Mouse (Mus musculus) spleen, postnatal 10 days (tissue): ENCODE results near the gene BC048562.

Experiments
- DNase-seq, 2 experiments: peaks; one replicate each; pipeline ENCODE4 v3.0.0; 2021 to 2022; ENCODE audit warnings: low spot score in 2 of 2

Gene BC048562

GRCm38 (mm10) chr9:108436182-108436581, at the start of gene BC048562:
Gene BC048562 (plus strand): TSS chr9:108436482.
- DNase-seq = no peak

DNA sequence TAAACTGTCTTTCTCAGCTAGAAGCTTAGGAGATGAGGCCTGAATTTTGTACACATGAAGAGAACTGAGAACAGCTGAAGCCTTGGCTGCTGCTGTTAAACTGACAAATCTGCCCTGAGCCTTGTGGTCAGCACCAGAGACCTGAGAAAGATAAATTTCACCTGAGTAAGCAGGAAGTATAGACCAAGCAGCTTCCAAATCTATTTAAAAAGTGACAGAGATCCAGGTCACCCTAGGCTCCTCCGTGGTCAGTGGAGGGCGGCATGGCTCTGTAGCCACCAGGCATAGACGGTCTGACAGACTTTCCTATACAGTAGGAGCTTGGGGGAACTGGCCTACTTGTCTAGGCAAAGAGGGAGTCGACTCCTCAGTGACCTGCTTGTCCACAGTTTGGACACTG, 49.5 kb upstream of the BC048562 start:
- no peak for DNase-seq

DNA sequence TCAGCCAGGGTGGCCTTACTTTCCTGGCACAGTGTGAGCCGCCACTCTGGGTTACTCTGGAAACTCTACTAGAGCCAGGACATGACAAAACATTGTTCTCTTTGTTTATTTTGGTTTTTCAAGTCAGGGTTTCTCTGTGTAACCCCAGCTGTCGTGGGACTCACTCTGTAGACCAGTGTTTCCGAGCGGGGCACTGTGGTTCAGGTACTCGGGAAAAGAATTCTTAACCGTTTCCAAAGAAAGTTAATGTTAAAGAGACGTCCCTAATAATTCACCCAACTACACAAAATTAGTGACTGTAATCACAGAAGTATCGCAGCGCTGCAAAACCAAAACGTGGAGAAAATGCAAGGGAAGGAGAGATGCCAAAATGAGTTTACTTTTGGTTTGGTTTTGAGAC, 47.7 kb upstream of the BC048562 start:
- DNase-seq = no peak

- no peak for DNase-seq
These were observed 47.1 kb upstream of the BC048562 start for GRCm38 (mm10) chr9:108389220-108389619.

- no peak for DNase-seq
These were observed 43.6 kb upstream of the BC048562 start, which contains the start of gene 1700102P08Rik for GRCm38 (mm10) chr9:108392676-108393075. Gene 1700102P08Rik (plus strand): TSS chr9:108392805.

GRCm38 (mm10) chr9:108394191-108394590, 42.1 kb upstream of the BC048562 start:
- no peak for DNase-seq

GRCm38 (mm10) chr9:108395427-108395826, 40.9 kb upstream of the BC048562 start:
- no peak for DNase-seq

GRCm38 (mm10) chr9:108398324-108398723, 38.0 kb upstream of the BC048562 start:
- no peak for DNase-seq

DNA sequence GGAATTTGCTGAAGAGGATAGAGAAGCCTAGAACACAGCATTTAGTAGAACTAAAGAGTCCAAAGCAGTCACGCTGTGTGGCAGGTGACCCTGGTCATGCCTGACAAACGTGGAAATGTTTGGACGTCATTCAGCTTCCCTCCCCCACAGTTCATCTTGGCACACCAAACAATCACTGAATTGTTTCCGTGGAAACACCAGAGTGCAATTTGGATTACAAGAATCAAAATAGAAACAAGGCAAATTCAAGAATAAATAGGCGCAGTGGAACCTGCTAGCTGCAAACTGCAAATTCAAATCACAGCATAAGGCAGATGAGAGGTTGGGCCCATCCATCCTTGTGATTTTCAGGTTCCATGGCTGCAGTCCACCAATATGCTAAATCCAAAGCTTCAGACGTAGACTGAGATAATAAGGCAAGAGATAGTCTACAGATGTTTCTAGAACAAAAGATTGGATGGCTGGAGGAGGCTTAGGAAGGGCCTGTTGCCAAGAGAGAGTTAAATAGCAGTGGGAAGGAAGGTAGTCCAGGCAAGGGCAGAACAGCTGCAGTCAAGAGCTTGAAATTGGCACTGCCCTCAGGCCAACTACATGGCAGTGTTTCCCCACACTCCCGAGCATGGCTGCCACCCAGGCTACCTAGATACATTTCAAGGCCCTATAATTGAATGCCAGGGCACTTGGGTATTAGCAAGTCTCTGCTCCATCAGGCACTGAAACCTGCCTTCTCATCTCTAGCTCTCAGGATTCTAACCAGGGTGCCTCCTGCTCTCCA, 34.9 kb upstream of the BC048562 start:
- no peak for DNase-seq

GRCm38 (mm10) chr9:108403081-108403480, 33.2 kb upstream of the BC048562 start:
- no peak for DNase-seq

DNA sequence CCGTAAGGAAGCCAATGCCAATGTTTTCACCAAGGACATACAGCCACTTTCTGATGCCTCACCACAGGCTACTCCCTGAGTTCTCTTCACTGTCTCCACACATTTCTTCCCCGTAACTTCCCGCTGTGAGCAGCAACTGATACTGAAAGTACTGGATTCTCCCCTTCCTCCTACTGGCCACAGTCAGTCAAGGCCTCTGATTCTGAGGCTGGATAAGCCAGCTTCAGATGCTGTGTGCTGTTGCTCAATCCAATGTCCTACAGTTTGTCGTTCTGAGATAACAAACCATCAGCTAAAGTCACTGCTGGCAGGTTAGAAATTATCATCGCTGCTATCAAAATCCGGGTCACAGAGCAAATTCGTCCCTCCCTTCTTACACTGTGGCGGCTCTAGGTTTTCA, 31.8 kb upstream of the BC048562 start:
- no peak for DNase-seq

DNA sequence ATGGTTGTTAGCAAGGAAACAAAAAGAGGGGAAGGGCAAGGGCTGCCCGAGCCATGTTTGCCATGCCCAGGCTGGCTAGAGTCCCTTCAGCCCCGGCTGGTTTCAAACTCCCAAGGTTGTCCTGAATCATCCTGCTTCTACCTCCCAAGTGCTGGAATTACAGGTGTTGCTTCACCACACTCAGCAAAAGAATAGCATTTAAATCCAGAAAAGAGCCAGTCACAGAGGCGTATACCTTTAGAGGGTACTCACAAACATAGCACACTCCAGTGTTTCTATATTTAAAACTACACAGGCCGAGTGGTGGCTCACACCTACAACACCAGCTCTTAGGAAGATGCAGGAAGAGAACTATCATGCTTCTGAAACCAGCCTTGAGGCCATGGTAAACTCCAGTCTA, 26.7 kb upstream of the BC048562 start:
- DNase-seq = no peak

GRCm38 (mm10) chr9:108411381-108411942, 24.8 kb upstream of the BC048562 start:
- DNase-seq = no peak

GRCm38 (mm10) chr9:108412221-108412620, 24.1 kb upstream of the BC048562 start:
- DNase-seq = peak in 1 of 2 experiments; percentile 59

- no peak for DNase-seq
These were observed 7.9 kb upstream of the BC048562 start, which contains the start of gene Ccdc36 for GRCm38 (mm10) chr9:108428384-108428783. Gene Ccdc36 (minus strand): TSS chr9:108428484.

- peak in 1 of 2 experiments; percentile 46 for DNase-seq
These were observed 4.7 kb upstream of the BC048562 start for GRCm38 (mm10) chr9:108431431-108432067.

- no peak for DNase-seq
These were observed 2.9 kb downstream of the BC048562 start for GRCm38 (mm10) chr9:108439176-108439575.

DNA sequence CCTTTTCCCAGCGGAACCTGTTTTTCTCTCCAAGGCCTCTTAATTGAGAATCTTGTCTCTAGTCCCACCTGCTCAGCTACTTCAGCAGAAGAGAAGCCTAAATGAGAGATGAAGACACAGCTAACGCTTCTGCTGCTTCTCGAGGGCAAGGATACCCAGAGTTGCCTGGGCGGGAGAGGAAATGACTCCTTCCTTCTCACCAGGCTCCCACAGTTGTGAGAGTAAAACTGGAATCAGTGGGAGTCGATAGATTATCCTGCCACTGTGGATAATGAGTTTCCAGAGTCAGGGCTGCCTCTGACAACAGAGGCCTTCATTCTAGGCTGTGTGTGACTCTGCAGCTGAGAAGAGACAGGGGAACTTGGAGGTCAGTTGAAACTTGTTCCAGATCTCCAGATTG, 4.2 kb downstream of the BC048562 start:
- no peak for DNase-seq

DNA sequence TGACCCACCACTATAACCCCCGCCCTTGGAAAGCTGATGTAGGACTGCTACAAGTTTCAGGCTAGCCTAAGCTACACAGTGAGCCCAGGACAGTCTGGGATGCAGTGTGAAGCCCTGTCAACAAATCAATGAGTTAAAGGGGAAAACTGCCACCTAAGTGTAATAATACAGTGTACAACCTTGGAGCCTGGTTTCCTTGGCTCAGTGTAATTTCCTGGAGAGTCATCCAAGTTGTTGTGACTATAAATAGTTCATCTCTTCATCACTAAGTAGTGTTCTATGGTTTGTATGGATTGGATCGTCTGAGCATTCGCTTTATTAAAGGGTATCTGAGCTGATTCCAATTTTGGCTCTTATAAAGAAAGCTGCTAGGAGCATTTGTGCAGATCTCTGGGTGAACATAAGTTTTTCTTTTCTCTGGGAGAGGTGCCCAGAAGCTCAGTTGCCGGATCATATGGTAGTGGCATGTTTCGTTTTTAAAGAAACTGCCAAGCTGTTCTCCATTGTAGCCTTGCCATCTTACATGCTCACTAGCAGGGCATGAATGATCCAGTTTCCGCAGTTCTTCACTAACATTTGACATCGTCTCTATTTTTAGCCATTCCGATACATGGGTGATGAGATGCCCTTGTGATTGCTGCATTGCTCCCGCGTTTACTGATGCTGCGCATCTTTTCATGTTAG, 5.1 kb downstream of the BC048562 start:
- DNase-seq = no peak

DNA sequence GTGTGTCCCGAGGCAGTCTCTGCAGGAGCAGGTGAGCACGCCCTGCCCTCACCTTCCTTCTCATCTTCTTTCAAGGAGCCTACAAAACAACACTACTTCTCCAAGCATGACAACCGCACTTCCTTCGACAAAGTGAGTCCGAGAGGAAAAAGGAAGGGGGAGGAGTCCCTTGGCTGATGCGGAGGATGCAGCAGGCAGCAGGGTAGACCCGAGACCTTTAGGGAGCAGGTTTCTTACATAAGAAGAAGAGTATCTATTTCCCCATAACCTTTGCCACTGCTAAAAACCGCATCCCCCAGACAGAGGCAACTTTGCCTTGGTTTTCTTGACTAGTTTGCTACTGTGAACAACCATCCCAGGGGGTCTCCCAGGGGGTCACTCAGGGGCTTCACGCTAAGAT, 8.8 kb downstream of the BC048562 start:
- no peak for DNase-seq

DNA sequence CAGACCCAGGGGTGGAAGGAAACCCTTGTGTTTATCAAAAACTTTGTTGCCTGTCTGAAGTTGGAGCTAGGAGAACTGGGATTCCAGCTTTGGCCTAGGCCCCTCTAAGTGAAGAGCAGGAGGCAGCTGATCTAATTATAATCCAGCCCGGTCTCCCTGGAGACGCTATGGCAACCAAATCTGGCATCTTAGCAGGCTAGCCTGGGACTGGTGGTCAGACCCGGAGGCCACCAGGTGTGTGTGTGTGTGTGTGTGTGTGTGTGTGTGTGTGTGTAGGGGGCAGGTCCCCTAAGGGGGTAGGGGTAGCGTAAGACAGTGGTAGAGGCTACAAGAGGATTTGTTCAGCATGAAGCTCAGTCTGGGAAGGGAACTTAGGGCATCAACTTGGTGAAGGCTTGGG, 13.6 kb downstream of the BC048562 start:
- no peak for DNase-seq
